Mouse (Mus musculus) liver, embryonic 16.5 days (tissue): ENCODE results near the gene Gm21149. TPM values are rescaled to one million over a fixed set of nuclear protein-coding genes. Genes with fewer than 3 reads are reported as not detected.
"Not testable (repeated sequence)": the region's sequence is repeated elsewhere in the genome, so short reads cannot be mapped to it uniquely, and the experiment has no call there.

Experiments
- ATAC-seq: fragments of 200-750 bp; cut with Nextera tagmentation; 2 replicates; pipeline ENCODE4 v1.8.0; 2017; ENCODE audit warnings: low read depth, mild to moderate bottlenecking, moderate number of reproducible peaks, moderate library complexity
- H3K27ac ChIP-seq: fragments of 300-500 bp; sonication (generic); 2 replicates; pipeline ENCODE4 v1.5.1; 2014; ENCODE audit warnings: mild to moderate bottlenecking, low read length
- H3K27me3 ChIP-seq: fragments of 300-500 bp; sonication (generic); 2 replicates; pipeline ENCODE4 v1.6.1; 2014; ENCODE audit warnings: low read depth, low read length, mixed read lengths; ENCODE audit not compliant: control insufficient read depth, insufficient read depth
- H3K36me3 ChIP-seq: fragments of 300-500 bp; sonication (generic); 2 replicates; pipeline ENCODE4 v1.6.1; 2014; ENCODE audit warnings: mild to moderate bottlenecking; ENCODE audit not compliant: control insufficient read depth, insufficient read depth
- H3K4me1 ChIP-seq: fragments of 300-500 bp; sonication (generic); 2 replicates; pipeline ENCODE4 v1.6.1; 2014; ENCODE audit warnings: low read depth, low read length, mixed read lengths; ENCODE audit not compliant: control insufficient read depth
- H3K4me2 ChIP-seq: fragments of 300-500 bp; sonication (generic); 2 replicates; pipeline ENCODE4 v1.6.1; 2014; ENCODE audit warnings: low read depth, low read length, mixed read lengths
- H3K4me3 ChIP-seq: fragments of 300-500 bp; sonication (generic); 2 replicates; pipeline ENCODE4 v1.5.1; 2014; ENCODE audit warnings: low read depth, mild to moderate bottlenecking, low read length
- H3K9ac ChIP-seq: fragments of 300-500 bp; sonication (generic); 2 replicates; pipeline ENCODE4 v1.6.1; 2014; ENCODE audit warnings: low read depth, low read length
- H3K9me3 ChIP-seq: fragments of 300-500 bp; sonication (generic); replicated peaks from 2 replicates; pipeline ENCODE4 v1.6.1; 2016; ENCODE audit warnings: low read length; ENCODE audit not compliant: control insufficient read depth
- WGBS: fragments of 180-500 bp; shearing (Covaris S2); extraction: QIAGEN DNeasy Blood & Tissue Kit; methylation state at CpG from one replicate; pipeline ENCODE4 v1.1.7; 2014; ENCODE audit not compliant: insufficient replicate concordance; 5-methylcytosine and 5-hydroxymethylcytosine counted together
- polyA plus RNA-seq: library from polyadenylated mRNA; unstranded; fragments of >200 nt; fragmentation: Nextera tagmentation; extraction: Ambion mirVana; gene quantifications from 2 replicates; pipeline ENCODE4 v1.2.1, GENCODE M21; 2015

Gene Gm21149
- not detected in 2 replicates for polyA plus RNA-seq

- H3K4me3 ChIP-seq, H3K9ac ChIP-seq, H3K27ac ChIP-seq, H3K27me3 ChIP-seq, H3K36me3 ChIP-seq, H3K4me1 ChIP-seq, H3K4me2 ChIP-seq, H3K9me3 ChIP-seq, ATAC-seq: not testable (repeated sequence)
- WGBS, result 16% methylated on average over 1 of the region's 1 CpGs
These were observed at the start of gene Gm21149 for GRCm38 (mm10) chr5:15476423-15476822. Gene Gm21149, minus strand, starts transcription at chr5:15476523.

DNA sequence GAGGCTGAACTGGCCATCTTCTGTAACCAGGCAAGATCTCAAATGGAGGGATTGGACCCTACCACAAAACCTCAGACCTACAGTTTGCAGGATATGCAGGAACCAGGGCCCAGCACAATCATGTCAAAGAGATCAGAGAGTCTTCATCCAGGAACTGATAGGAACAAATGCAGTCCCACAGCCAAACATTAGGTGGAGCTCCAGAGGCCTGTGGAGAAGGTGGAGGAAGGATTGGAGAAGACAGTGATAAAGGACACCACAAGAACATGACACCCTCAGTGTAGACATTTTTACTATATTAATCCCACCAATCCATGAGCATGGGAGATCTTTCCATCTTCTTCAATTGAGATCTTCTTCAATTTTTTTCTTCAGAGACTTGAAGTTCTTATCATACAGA is 46.1 kb upstream of the Gm21149 start:
- not testable (repeated sequence) for H3K4me1 ChIP-seq, H3K4me3 ChIP-seq, ATAC-seq, H3K27ac ChIP-seq, H3K27me3 ChIP-seq, H3K36me3 ChIP-seq, H3K9ac ChIP-seq, H3K4me2 ChIP-seq, H3K9me3 ChIP-seq

- H3K4me3 ChIP-seq, H3K4me1 ChIP-seq, H3K27me3 ChIP-seq, H3K9me3 ChIP-seq, H3K9ac ChIP-seq, H3K27ac ChIP-seq, H3K4me2 ChIP-seq, H3K36me3 ChIP-seq, ATAC-seq: not testable (repeated sequence)
- 19% methylated on average over 2 of the region's 2 CpGs for WGBS
These were observed 45.7 kb upstream of the Gm21149 start for GRCm38 (mm10) chr5:15522028-15522427.

DNA sequence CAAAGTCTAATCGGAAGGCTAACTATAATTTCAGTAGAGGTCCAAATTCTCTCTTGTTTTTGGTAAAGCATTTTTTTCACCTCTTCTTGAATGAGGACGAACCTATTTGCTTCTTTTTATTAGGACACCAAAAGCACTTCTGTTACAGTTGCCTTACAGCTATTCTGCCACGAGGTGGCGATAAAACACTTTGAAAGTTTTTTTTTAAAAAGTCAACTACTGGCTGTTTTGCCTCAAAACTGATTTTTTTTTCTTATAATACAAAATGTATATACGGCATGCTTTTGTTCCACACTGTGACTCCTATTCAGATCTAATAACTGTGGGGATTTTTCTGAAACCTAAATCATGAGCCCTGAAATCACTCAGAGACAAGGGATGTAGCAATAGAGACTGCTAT is 44.1 kb upstream of the Gm21149 start:
- WGBS, result 15% methylated on average over 5 of the region's 5 CpGs

DNA sequence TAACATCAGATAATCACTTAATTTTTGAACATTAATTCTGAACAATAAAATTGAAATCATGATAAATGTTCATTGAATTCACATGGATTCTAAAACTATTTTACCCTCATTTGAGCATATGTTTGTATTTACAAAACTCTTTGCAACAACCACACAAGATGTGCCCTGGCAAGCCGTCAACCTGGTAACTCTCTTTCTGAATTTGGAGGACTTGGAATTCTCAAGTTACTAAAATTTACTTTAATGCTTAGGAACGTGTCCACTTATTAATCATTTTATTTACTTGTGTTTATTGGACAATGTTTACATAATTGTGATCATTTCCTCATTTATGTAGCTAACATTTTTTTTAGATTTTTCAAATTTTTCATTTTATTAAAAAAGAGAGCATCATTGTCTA is 40.8 kb upstream of the Gm21149 start:
- H3K36me3 ChIP-seq, H3K4me3 ChIP-seq, H3K4me2 ChIP-seq, H3K4me1 ChIP-seq, H3K9me3 ChIP-seq, H3K27me3 ChIP-seq, ATAC-seq, H3K27ac ChIP-seq, H3K9ac ChIP-seq: not testable (repeated sequence)
- WGBS, result 53% methylated on average over 2 of the region's 2 CpGs

More for the DNA sequence above, 44.1 kb upstream of the Gm21149 start:
- not testable (repeated sequence) for H3K4me1 ChIP-seq, H3K9ac ChIP-seq, H3K36me3 ChIP-seq, H3K27me3 ChIP-seq, H3K27ac ChIP-seq, H3K4me3 ChIP-seq, H3K9me3 ChIP-seq, H3K4me2 ChIP-seq, ATAC-seq

DNA sequence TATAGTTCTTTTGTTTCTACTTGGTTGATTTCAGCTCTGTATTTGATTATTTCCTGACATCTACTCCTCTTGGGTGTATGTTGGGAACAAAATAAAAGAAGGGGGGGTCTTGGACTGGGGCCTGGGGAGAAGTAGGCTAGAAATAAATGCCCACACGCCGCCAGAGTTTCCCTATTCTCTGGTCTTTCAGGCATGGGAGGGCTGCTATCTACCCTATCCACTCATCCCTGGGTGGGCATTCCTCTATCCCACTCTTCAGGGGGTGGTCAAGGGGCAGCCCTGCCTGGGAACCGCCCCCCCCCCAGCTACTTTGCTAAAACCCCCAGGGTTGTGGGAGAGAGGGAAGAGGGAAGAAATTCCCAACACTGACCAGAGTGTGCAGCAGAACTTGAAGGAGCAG is 35.9 kb upstream of the Gm21149 start:
- H3K27me3 ChIP-seq, H3K9ac ChIP-seq, ATAC-seq, H3K4me2 ChIP-seq, H3K4me1 ChIP-seq, H3K27ac ChIP-seq, H3K9me3 ChIP-seq, H3K4me3 ChIP-seq, H3K36me3 ChIP-seq: not testable (repeated sequence)
- WGBS, result 47% methylated on average over 3 of the region's 3 CpGs

DNA sequence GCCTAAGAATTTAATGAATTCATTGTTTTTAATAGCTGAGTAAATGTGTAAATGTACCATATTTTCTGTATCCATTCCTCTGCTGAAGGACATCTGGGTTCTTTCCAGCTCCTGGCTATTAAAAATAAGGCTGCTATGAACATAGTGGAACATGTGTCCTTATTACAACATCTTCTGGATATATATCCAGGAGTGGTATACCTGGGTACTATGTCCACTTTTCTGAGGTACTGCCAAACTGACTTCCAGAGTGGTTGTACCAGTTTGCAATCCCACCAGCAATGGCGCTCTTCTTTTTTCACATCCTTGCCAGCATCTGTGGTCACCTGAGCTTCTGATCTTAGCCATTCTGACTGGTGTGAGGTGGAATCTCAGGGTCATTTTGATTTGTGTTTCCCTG is 33.6 kb upstream of the Gm21149 start:
- not testable (repeated sequence) for H3K9ac ChIP-seq, ATAC-seq, H3K9me3 ChIP-seq, H3K4me2 ChIP-seq, H3K27me3 ChIP-seq, H3K4me3 ChIP-seq, H3K36me3 ChIP-seq, H3K4me1 ChIP-seq, H3K27ac ChIP-seq
- 61% methylated on average over 1 of the region's 1 CpGs for WGBS

DNA sequence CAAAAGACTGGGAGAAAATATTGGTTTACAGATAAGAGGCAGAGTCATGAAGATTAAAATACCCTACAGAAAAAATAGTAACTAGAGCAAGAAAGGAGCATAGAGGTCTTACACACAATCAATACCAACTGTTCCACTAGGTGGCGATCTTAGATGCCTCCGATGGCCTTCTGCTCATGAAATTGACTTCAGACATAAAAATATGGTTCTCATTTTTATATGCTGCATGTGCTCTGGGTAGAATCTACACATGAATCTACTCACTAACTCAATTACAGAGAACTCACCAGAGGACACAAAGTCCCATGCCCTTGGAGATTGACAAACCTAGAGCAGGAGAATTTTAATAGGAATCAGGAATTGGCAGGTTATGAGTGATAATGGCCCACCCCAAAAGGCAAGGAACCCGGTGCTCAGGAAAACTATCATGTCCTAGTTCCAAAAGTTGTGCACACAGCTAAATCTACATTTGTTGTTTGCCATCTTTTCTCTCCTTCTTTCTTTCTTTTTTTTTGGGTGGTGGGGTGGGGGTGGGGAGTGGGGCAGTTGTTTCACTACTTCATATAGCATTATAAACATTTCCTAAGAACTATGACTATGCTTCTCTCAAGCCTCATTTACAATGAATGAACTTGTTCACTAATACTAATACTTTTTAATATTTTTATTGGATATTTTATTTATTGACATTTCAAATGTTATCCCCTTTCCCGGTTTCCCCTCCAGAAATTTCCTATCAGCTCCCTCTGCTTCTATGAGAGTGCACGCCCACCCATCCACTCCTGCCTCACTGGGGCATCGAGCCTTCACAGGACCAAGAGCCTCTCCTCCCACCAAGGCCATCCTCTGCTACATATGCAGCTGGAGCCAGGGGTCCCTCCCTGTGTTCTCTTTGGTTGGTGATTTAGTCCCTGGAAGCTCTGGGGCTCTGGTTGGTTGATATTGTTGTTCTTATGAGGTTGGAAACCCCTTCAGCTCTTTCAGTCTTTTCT is 32.4 kb upstream of the Gm21149 start:
- H3K27ac ChIP-seq, result not testable (repeated sequence)

DNA sequence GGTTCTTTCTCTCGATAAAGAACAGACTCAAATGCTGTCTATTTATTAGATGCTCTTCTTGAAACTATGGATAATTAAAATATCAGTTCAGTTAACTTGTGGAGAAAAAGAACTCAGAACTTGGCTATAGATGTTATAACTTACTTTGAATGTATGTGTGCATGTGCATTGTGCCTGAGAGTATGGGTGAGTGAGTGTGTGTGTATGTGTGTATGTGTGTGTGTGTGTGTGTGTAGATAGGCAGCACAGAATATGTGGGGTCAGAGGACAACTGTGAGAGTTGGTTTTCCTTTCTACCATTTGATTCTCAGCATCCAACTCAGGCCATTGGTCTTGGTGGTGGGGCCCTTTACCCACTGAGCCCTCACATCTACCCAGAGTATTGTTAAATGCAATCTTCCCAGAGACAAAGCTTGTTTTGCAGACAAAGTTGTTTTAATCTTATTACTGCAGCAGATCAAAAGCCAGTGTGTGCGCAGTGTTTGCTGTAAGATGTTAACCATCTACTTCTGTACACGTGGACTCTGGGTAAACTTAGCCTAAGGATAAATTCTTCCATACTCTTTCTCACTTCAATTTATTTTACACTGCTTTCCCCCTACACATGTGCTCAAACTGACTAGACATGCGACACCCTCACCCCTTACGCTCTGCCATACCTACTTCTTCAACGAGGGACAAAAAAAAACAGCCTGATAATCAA is 31.6 kb upstream of the Gm21149 start:
- H3K9ac ChIP-seq, ATAC-seq, H3K9me3 ChIP-seq, H3K27me3 ChIP-seq, H3K36me3 ChIP-seq, H3K4me2 ChIP-seq, H3K4me1 ChIP-seq, H3K27ac ChIP-seq, H3K4me3 ChIP-seq: not testable (repeated sequence)
- WGBS, result 51% methylated on average over 6 of the region's 6 CpGs

More for the DNA sequence above, 32.4 kb upstream of the Gm21149 start:
- H3K36me3 ChIP-seq, H3K27me3 ChIP-seq, H3K4me2 ChIP-seq, ATAC-seq, H3K4me3 ChIP-seq, H3K9ac ChIP-seq, H3K4me1 ChIP-seq, H3K9me3 ChIP-seq: not testable (repeated sequence)
- WGBS, result 43% methylated on average over 6 of the region's 6 CpGs
